Mouse (Mus musculus) kidney, embryonic 15.5 days (tissue): ENCODE data around the gene Dlg4. TPM values are rescaled to one million over a fixed set of nuclear protein-coding genes. Genes with fewer than 3 reads are reported as not detected.
"Not testable (repeated sequence)": the region's sequence is repeated elsewhere in the genome, so short reads cannot be mapped to it uniquely, and the experiment has no call there.

Source experiments
- ATAC-seq: fragments of 200-750 bp; cut with Nextera tagmentation; replicated peaks from 2 replicates; pipeline ENCODE4 v1.8.0; 2017; ENCODE audit warnings: moderate TSS enrichment; ENCODE audit not compliant: low FRiP score
- H3K27ac ChIP-seq: fragments of 300-500 bp; sonication (generic); 2 replicates; pipeline ENCODE4 v1.5.1; 2015; ENCODE audit warnings: mild to moderate bottlenecking, inconsistent platforms
- H3K27me3 ChIP-seq: fragments of 300-500 bp; sonication (generic); 2 replicates; pipeline ENCODE4 v1.6.1; 2015; ENCODE audit warnings: inconsistent platforms
- H3K36me3 ChIP-seq: fragments of 300-500 bp; sonication (generic); 2 replicates; pipeline ENCODE4 v1.6.1; 2015; ENCODE audit warnings: inconsistent platforms
- H3K4me1 ChIP-seq: fragments of 300-500 bp; sonication (generic); 2 replicates; pipeline ENCODE4 v1.6.1; 2015; ENCODE audit warnings: inconsistent platforms
- H3K4me2 ChIP-seq: fragments of 300-500 bp; sonication (generic); 2 replicates; pipeline ENCODE4 v1.6.1; 2015; ENCODE audit warnings: moderate library complexity, mild to moderate bottlenecking, inconsistent platforms
- H3K4me3 ChIP-seq: fragments of 300-500 bp; sonication (generic); replicated peaks from 2 replicates; pipeline ENCODE4 v1.5.1; 2015; ENCODE audit warnings: mild to moderate bottlenecking, inconsistent platforms
- H3K9ac ChIP-seq: fragments of 300-500 bp; sonication (generic); 2 replicates; pipeline ENCODE4 v1.6.1; 2015; ENCODE audit warnings: mild to moderate bottlenecking, inconsistent platforms
- H3K9me3 ChIP-seq: fragments of 300-500 bp; sonication (generic); replicated peaks from 2 replicates; pipeline ENCODE4 v1.6.1; 2016; ENCODE audit warnings: inconsistent platforms
- WGBS: fragments of 180-500 bp; shearing (Covaris S2); methylation state at CpG from one replicate; pipeline ENCODE4 v1.1.7; 2015; ENCODE audit warnings: mixed read lengths; 5-methylcytosine and 5-hydroxymethylcytosine counted together
- polyA plus RNA-seq: library from polyadenylated mRNA; unstranded; fragments of >200 nt; fragmentation: Nextera tagmentation; extraction: Ambion mirVana; gene quantifications from 2 replicates; pipeline ENCODE4 v1.2.1, GENCODE M21; 2015

Dlg4 gene
- polyA plus RNA-seq, 1 experiment from 2014 or later = 15.2 TPM

GRCm38 (mm10) chr11:70014051-70014450 lies 2.7 kb upstream of the Dlg4 start:
- Histone ChIP-seq H3K4me3 (peak overlapping the region; percentile 65; the same call in 1 of the 2 replicates), H3K27ac (peak overlapping the region; percentile 82), H3K9ac (no peak overlapping the region), H3K36me3 (peaks cover 50% of the 10 kb centered on the region), H3K4me2 (peak overlapping the region; percentile 91), H3K9me3 (no peaks in the 10 kb centered on the region), H3K4me1 (peaks cover 45% of the 10 kb centered on the region), H3K27me3 (no peaks in the 10 kb centered on the region)
- 47% methylated on average over 5 of the region's 5 CpGs for WGBS
- no peak for ATAC-seq

GRCm38 (mm10) chr11:70014880-70015558 lies 1.7 kb upstream of the Dlg4 start, which contains the start of gene Acadvl:
Gene Acadvl (minus strand): TSS chr11:70015411.
- under 1% methylated on average over 35 of the region's 35 CpGs for WGBS
- no peaks in the 10 kb centered on the region for H3K27me3 ChIP-seq
- peak within 1 kb of the TSS; percentile 79 for H3K9ac ChIP-seq
- peaks cover 41% of the 10 kb centered on the region for H3K36me3 ChIP-seq
- peaks cover 55% of the 10 kb centered on the region for H3K4me1 ChIP-seq
- peak within 1 kb of the TSS; percentile 91 for H3K4me2 ChIP-seq
- no peaks in the 10 kb centered on the region for H3K9me3 ChIP-seq
- peak; percentile 85 for ATAC-seq
- peak within 1 kb of the TSS; percentile 65 for H3K4me3 ChIP-seq
- H3K27ac ChIP-seq = peak within 1 kb of the TSS; percentile 82

- no peaks in the 10 kb centered on the region for H3K9me3 ChIP-seq
- H3K27ac ChIP-seq = peak overlapping the region; percentile 82; the same call in 1 of the 2 replicates
- H3K4me1 ChIP-seq = peaks cover 62% of the 10 kb centered on the region
- no peaks in the 10 kb centered on the region for H3K27me3 ChIP-seq
- no peak for ATAC-seq
- H3K4me2 ChIP-seq = peak overlapping the region; percentile 91
- peaks cover 34% of the 10 kb centered on the region for H3K36me3 ChIP-seq
- 67% methylated on average over 6 of the region's 6 CpGs for WGBS
- peak overlapping the region; percentile 65 for H3K4me3 ChIP-seq
- 0 out of 2 replicates have a peak overlapping the region, but pooled peaks have one; percentile 79 for H3K9ac ChIP-seq
Observed at GRCm38 (mm10) chr11:70015677-70016076, 1.1 kb upstream of the Dlg4 start.

GRCm38 (mm10) chr11:70016177-70016576 lies 565 bp upstream of the Dlg4 start:
- not testable (repeated sequence) for H3K27me3 ChIP-seq, H3K9ac ChIP-seq, H3K4me2 ChIP-seq, ATAC-seq, H3K4me3 ChIP-seq, H3K9me3 ChIP-seq, H3K27ac ChIP-seq
- Histone ChIP-seq H3K36me3 (peaks cover 29% of the 10 kb centered on the region), H3K4me1 (peaks cover 65% of the 10 kb centered on the region)
- WGBS = 83% methylated on average over 2 of the region's 2 CpGs

- Histone ChIP-seq H3K4me1 (peaks cover 75% of the 10 kb centered on the region), H3K9ac (peak overlapping the region; percentile 24; the same call in 1 of the 2 replicates), H3K27ac (peak overlapping the region; percentile 92), H3K36me3 (peaks cover 18% of the 10 kb centered on the region), H3K4me3 (peak overlapping the region; percentile 69), H3K9me3 (no peaks in the 10 kb centered on the region), H3K27me3 (no peaks in the 10 kb centered on the region), H3K4me2 (peak overlapping the region; percentile 91)
- ATAC-seq = no peak
- WGBS = 45% methylated on average over 7 of the region's 7 CpGs
Observed at GRCm38 (mm10) chr11:70017199-70017767, 541 bp downstream of the Dlg4 start.

GRCm38 (mm10) chr11:70018131-70018990 lies 1.6 kb downstream of the Dlg4 start:
- 2% methylated on average over 24 of the region's 25 CpGs for WGBS
- H3K27me3 ChIP-seq = no peaks in the 10 kb centered on the region
- peaks cover 7% of the 10 kb centered on the region for H3K36me3 ChIP-seq
- peak overlapping the region; percentile 85 for H3K9ac ChIP-seq
- peaks cover 80% of the 10 kb centered on the region for H3K4me1 ChIP-seq
- peak overlapping the region; percentile 91 for H3K4me2 ChIP-seq
- H3K27ac ChIP-seq = peak overlapping the region; percentile 92
- H3K4me3 ChIP-seq = peak overlapping the region; percentile 69
- ATAC-seq = no peak
- H3K9me3 ChIP-seq = no peaks in the 10 kb centered on the region

DNA sequence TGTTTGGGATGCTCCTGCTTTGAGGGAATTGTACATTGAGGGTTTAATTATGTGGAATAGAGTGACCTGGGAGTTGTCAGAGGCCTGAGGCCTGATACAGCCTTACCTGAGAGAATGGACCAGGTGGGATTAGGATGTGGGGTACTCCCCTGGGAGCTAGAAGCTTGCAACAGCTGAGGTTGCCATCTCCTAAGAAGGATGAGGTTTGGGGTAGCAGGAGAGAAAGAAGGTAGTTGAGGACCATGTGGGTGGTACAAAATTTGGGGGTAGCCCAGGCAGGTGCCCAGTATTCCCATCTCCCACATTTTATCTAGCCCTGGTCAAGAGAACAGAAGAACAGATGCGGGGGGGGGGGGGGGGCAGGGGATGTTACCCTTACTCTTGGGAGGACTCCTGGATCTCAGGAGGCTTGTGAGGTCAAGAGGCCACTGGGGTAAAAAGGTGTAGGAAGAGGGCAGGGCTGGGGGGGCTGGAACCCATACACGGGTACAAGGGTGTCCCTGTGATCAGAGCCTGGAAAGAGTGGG lies 2.8 kb downstream of the Dlg4 start:
- H3K27ac ChIP-seq = peak overlapping the region; percentile 92
- peak overlapping the region; percentile 69 for H3K4me3 ChIP-seq
- H3K9me3 ChIP-seq = no peaks in the 10 kb centered on the region
- ATAC-seq = no peak
- peak overlapping the region; percentile 91 for H3K4me2 ChIP-seq
- peaks cover 82% of the 10 kb centered on the region for H3K4me1 ChIP-seq
- H3K27me3 ChIP-seq = no peaks in the 10 kb centered on the region
- H3K9ac ChIP-seq = peak overlapping the region; percentile 85; the same call in 1 of the 2 replicates
- H3K36me3 ChIP-seq = no peaks in the 10 kb centered on the region
- WGBS = 20% methylated on average over 2 of the region's 2 CpGs

DNA sequence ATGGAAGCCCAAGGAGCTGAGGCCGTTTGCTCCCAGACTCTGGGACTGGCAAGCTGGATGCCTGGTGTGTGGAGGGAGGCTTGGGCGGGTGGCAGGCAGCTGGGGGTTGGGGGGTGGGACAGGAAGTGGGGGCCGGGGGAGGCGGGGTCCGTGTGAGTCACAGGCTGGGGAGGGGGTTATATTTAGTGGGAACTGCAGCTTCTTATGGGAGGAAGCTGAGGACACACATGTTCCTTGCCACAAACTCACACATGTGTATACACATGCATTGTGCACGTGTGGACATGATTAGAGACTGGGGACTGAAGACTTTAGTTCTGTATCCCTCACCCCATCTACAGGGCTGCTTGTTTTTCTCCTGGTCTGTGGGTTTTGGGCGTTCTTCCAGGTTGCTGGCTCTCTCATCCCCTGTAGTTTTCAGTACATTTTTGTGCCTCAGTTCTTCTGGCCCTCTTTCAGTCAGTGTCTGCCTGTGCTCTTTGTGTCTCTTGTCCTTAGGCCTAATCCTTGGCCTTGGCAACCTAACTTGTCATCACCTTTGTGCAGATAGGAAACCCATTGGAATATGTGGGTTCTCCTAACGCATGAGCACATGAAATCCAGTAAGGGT lies 3.4 kb downstream of the Dlg4 start:
- Histone ChIP-seq H3K4me1 (peaks cover 78% of the 10 kb centered on the region), H3K4me3 (peak overlapping the region; percentile 69)
- 19% methylated on average over 8 of the region's 8 CpGs for WGBS

GRCm38 (mm10) chr11:70020731-70021263 lies 4.1 kb downstream of the Dlg4 start:
- Histone ChIP-seq H3K27ac (peak overlapping the region; percentile 92), H3K4me1 (peaks cover 77% of the 10 kb centered on the region), H3K4me2 (peak overlapping the region; percentile 91), H3K36me3 (no peaks in the 10 kb centered on the region), H3K27me3 (no peaks in the 10 kb centered on the region), H3K9me3 (no peaks in the 10 kb centered on the region), H3K4me3 (peak overlapping the region; percentile 69), H3K9ac (peak overlapping the region; percentile 33; the same call in 1 of the 2 replicates)
- under 1% methylated on average over 8 of the region's 8 CpGs for WGBS
- ATAC-seq = peak; percentile 86

More for the DNA sequence above, 3.4 kb downstream of the Dlg4 start:
- no peak for ATAC-seq
- Histone ChIP-seq H3K36me3 (no peaks in the 10 kb centered on the region), H3K9me3 (no peaks in the 10 kb centered on the region), H3K9ac (peak overlapping the region; percentile 85; the same call in 1 of the 2 replicates), H3K27me3 (no peaks in the 10 kb centered on the region), H3K27ac (peak overlapping the region; percentile 92), H3K4me2 (peak overlapping the region; percentile 91)

DNA sequence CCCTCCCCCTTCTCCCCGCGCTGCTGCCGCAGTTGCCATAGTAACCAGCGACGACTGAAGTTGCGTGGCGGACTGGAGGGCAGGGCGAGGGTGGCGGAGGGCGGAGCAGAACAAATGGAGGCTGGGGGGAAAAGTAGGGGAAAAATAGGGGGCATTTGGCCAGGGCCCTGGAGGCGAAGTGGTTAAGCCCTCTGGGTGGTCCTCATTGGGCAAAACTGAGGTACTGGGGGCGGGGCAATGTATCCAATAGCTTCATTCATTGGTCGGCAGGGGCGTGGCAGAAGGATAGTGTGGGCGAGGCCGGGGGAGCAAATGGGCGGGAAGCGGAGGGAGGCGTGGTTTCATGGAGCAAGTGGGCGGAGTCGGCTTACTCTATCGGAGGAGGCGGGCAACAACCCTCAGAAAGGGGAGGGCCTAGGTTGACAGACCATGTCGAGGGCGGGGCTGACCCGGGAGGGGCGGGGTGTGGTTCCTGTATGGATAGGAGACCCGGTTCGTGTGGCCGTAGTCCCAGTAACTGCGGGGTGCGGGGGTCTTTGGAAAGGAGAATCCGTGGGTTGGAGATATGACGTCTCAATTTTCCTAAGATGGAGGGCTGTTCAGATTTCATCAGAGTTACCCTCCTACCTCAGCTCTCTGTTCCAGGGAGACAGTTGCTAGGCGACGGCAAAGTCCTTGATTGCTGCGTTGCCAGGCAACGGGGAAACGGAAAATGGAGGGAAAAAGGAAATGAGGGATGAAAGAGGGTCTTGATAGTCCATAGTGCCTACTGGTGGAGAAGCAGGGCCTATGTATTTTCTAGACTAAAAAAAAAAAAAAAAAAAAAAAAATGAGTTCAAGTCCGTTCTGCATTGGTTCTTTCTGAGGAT lies 4.8 kb downstream of the Dlg4 start:
- Histone ChIP-seq H3K4me2 (peak overlapping the region; percentile 91), H3K4me1 (peaks cover 84% of the 10 kb centered on the region)

More for the DNA sequence above, 4.8 kb downstream of the Dlg4 start:
- Histone ChIP-seq H3K36me3 (no peaks in the 10 kb centered on the region), H3K9me3 (no peaks in the 10 kb centered on the region), H3K27ac (peak overlapping the region; percentile 92), H3K4me3 (peak overlapping the region; percentile 69), H3K27me3 (no peaks in the 10 kb centered on the region), H3K9ac (peak overlapping the region; percentile 33; the same call in 1 of the 2 replicates)
- peak; percentile 65 for ATAC-seq
- WGBS = 2% methylated on average over 40 of the region's 40 CpGs
